Mouse (Mus musculus) testis, adult 2 months (tissue): ENCODE data around the gene Cd59a.

Experiments used
- CTCF ChIP-seq: fragments of 200-500 bp; IDR thresholded peaks from 2 replicates; pipeline ENCODE4 v1.5.1; 2012; ENCODE audit warnings: low read depth, mild to moderate bottlenecking, inconsistent platforms, low read length, moderate library complexity; ENCODE audit not compliant: control insufficient read depth, insufficient read depth, insufficient replicate concordance
- POLR2A ChIP-seq: fragments of 200-500 bp; IDR thresholded peaks from 2 replicates; pipeline ENCODE4 v1.6.1; 2012; ENCODE audit warnings: low read depth, mild to moderate bottlenecking, inconsistent platforms, low read length, moderate library complexity; ENCODE audit not compliant: control insufficient read depth

GRCm38 (mm10) chr2:104121681-104122504, 26.3 kb downstream of the Cd59a start:
- no peak for TF ChIP-seq POLR2A
- no peak for TF ChIP-seq CTCF
